Mouse (Mus musculus): ENCODE measurements at regions not wholly inside any gene's neighbourhood (a gene's known extent, or its start where the extent isn't known, plus 50 kb on each side); places are given as distances from the start of the nearest gene placed in this dataset.

- Histone ChIP-seq H3K36me3 (ENCODE audit: control insufficient read depth, insufficient read depth, low read length) (no peaks in the 10 kb centered on the region), H3K27ac (ENCODE audit: insufficient read depth, low read depth, low read length) (no peak overlapping the region), H3K4me3 (ENCODE audit: insufficient read depth, low read depth, low read length) (no peak overlapping the region), H3K27me3 (replicated peaks; ENCODE audit: control insufficient read depth, insufficient read depth, low read length) (no peaks in the 10 kb centered on the region), H3K4me1 (ENCODE audit: control insufficient read depth, insufficient read depth, low read length) (no peaks in the 10 kb centered on the region)
- WGBS: 69% methylated on average over 5 of the region's 5 CpGs
- DNase-seq: no peak
- TF ChIP-seq CTCF (conservative IDR thresholded peaks at IDR 0.05; ENCODE audit: insufficient read depth, insufficient read length, low read depth, low read length) (no peak), POLR2A (IDR thresholded peaks at IDR 0.05; ENCODE audit: low read depth, low read length) (no peak)
Measured at GRCm38 (mm10) chr12:48612066-48612465, 770.4 kb upstream of the Foxg1 start.

GRCm38 (mm10) chr12:48616337-48616736 lies 766.1 kb upstream of the Foxg1 start:
- H3K4me1 ChIP-seq (ENCODE audit: control insufficient read depth, insufficient read depth, low read length): no peaks in the 10 kb centered on the region
- H3K36me3 ChIP-seq (ENCODE audit: control insufficient read depth, insufficient read depth, low read length): no peaks in the 10 kb centered on the region
- no peak for DNase-seq
- H3K27ac ChIP-seq (ENCODE audit: insufficient read depth, low read depth, low read length): no peak overlapping the region
- WGBS: 79% methylated on average over 2 of the region's 2 CpGs
- H3K27me3 ChIP-seq (replicated peaks; ENCODE audit: control insufficient read depth, insufficient read depth, low read length): no peaks in the 10 kb centered on the region
- no peak for TF ChIP-seq CTCF (conservative IDR thresholded peaks at IDR 0.05; ENCODE audit: insufficient read depth, insufficient read length, low read depth, low read length)
- TF ChIP-seq POLR2A (IDR thresholded peaks at IDR 0.05; ENCODE audit: low read depth, low read length): no peak
- no peak overlapping the region for H3K4me3 ChIP-seq (ENCODE audit: insufficient read depth, low read depth, low read length)

GRCm38 (mm10) chr12:48633559-48633958 lies 748.9 kb upstream of the Foxg1 start:
- DNase-seq: no peak
- no peaks in the 10 kb centered on the region for H3K4me1 ChIP-seq (ENCODE audit: control insufficient read depth, insufficient read depth, low read length)
- H3K27ac ChIP-seq (ENCODE audit: insufficient read depth, low read depth, low read length): no peak overlapping the region
- TF ChIP-seq CTCF (conservative IDR thresholded peaks at IDR 0.05; ENCODE audit: insufficient read depth, insufficient read length, low read depth, low read length) (no peak), POLR2A (IDR thresholded peaks at IDR 0.05; ENCODE audit: low read depth, low read length) (no peak)
- 58% methylated on average over 4 of the region's 4 CpGs for WGBS
- H3K27me3 ChIP-seq (replicated peaks; ENCODE audit: control insufficient read depth, insufficient read depth, low read length): no peaks in the 10 kb centered on the region
- H3K36me3 ChIP-seq (ENCODE audit: control insufficient read depth, insufficient read depth, low read length): no peaks in the 10 kb centered on the region
- H3K4me3 ChIP-seq (ENCODE audit: insufficient read depth, low read depth, low read length): no peak overlapping the region

- H3K36me3 ChIP-seq (ENCODE audit: control insufficient read depth, insufficient read depth, low read length): no peaks in the 10 kb centered on the region
- H3K4me1 ChIP-seq (ENCODE audit: control insufficient read depth, insufficient read depth, low read length): no peaks in the 10 kb centered on the region
- TF ChIP-seq CTCF (conservative IDR thresholded peaks at IDR 0.05; ENCODE audit: insufficient read depth, insufficient read length, low read depth, low read length): no peak
- TF ChIP-seq POLR2A (IDR thresholded peaks at IDR 0.05; ENCODE audit: low read depth, low read length): no peak
- DNase-seq: no peak
- WGBS: 70% methylated on average over 6 of the region's 6 CpGs
- no peaks in the 10 kb centered on the region for H3K27me3 ChIP-seq (replicated peaks; ENCODE audit: control insufficient read depth, insufficient read depth, low read length)
- no peak overlapping the region for H3K27ac ChIP-seq (ENCODE audit: insufficient read depth, low read depth, low read length)
- no peak overlapping the region for H3K4me3 ChIP-seq (ENCODE audit: insufficient read depth, low read depth, low read length)
Measured at GRCm38 (mm10) chr12:48634671-48635241, 747.7 kb upstream of the Foxg1 start.

- 53% methylated on average over 3 of the region's 3 CpGs for WGBS
- Histone ChIP-seq H3K4me1 (ENCODE audit: control insufficient read depth, insufficient read depth, low read length) (no peaks in the 10 kb centered on the region), H3K27me3 (replicated peaks; ENCODE audit: control insufficient read depth, insufficient read depth, low read length) (no peaks in the 10 kb centered on the region), H3K27ac (ENCODE audit: insufficient read depth, low read depth, low read length) (no peak overlapping the region), H3K36me3 (ENCODE audit: control insufficient read depth, insufficient read depth, low read length) (no peaks in the 10 kb centered on the region), H3K4me3 (ENCODE audit: insufficient read depth, low read depth, low read length) (no peak overlapping the region)
- TF ChIP-seq POLR2A (IDR thresholded peaks at IDR 0.05; ENCODE audit: low read depth, low read length) (no peak), CTCF (conservative IDR thresholded peaks at IDR 0.05; ENCODE audit: insufficient read depth, insufficient read length, low read depth, low read length) (no peak)
- no peak for DNase-seq
Measured at GRCm38 (mm10) chr12:48641974-48642373, 740.5 kb upstream of the Foxg1 start.

- no peak for DNase-seq
- Histone ChIP-seq H3K36me3 (ENCODE audit: control insufficient read depth, insufficient read depth, low read length) (no peaks in the 10 kb centered on the region), H3K27me3 (replicated peaks; ENCODE audit: control insufficient read depth, insufficient read depth, low read length) (no peaks in the 10 kb centered on the region), H3K27ac (ENCODE audit: insufficient read depth, low read depth, low read length) (no peak overlapping the region), H3K4me3 (ENCODE audit: insufficient read depth, low read depth, low read length) (no peak overlapping the region), H3K4me1 (ENCODE audit: control insufficient read depth, insufficient read depth, low read length) (no peaks in the 10 kb centered on the region)
- TF ChIP-seq POLR2A (IDR thresholded peaks at IDR 0.05; ENCODE audit: low read depth, low read length) (no peak), CTCF (conservative IDR thresholded peaks at IDR 0.05; ENCODE audit: insufficient read depth, insufficient read length, low read depth, low read length) (no peak)
- WGBS: 54% methylated on average over 2 of the region's 2 CpGs
Measured at GRCm38 (mm10) chr12:48645135-48645534, 737.3 kb upstream of the Foxg1 start.

GRCm38 (mm10) chr12:48645910-48646309 lies 736.5 kb upstream of the Foxg1 start:
- H3K4me3 ChIP-seq (ENCODE audit: insufficient read depth, low read depth, low read length): no peak overlapping the region
- no peak for DNase-seq
- WGBS: 37% methylated on average over 7 of the region's 7 CpGs
- TF ChIP-seq CTCF (conservative IDR thresholded peaks at IDR 0.05; ENCODE audit: insufficient read depth, insufficient read length, low read depth, low read length) (no peak), POLR2A (IDR thresholded peaks at IDR 0.05; ENCODE audit: low read depth, low read length) (no peak)
- H3K4me1 ChIP-seq (ENCODE audit: control insufficient read depth, insufficient read depth, low read length): no peaks in the 10 kb centered on the region
- H3K36me3 ChIP-seq (ENCODE audit: control insufficient read depth, insufficient read depth, low read length): no peaks in the 10 kb centered on the region
- no peaks in the 10 kb centered on the region for H3K27me3 ChIP-seq (replicated peaks; ENCODE audit: control insufficient read depth, insufficient read depth, low read length)
- H3K27ac ChIP-seq (ENCODE audit: insufficient read depth, low read depth, low read length): no peak overlapping the region
